Mouse (Mus musculus) embryonic facial prominence, embryonic 14.5 days (tissue): Measurements from ENCODE around the gene Kif22. TPM values are rescaled to one million over a fixed set of nuclear protein-coding genes. Genes with fewer than 3 reads are reported as not detected.

Experiments used
- microRNA-seq: library from miRNA; unstranded; fragments of <30 nt; microRNA quantifications from one replicate; pipeline ENCODE4, GENCODE M21; 2016; ENCODE audit warnings: borderline number of aligned reads
- polyA plus RNA-seq: library from polyadenylated mRNA; unstranded; fragments of >200 nt; fragmentation: Nextera tagmentation; extraction: Ambion mirVana; gene quantifications from 2 replicates; pipeline ENCODE4 v1.2.1, GENCODE M21; 2014

The Kif22 gene
- polyA plus RNA-seq, 1 experiment from 2014 or later = 74.9 TPM

Small RNA genes lying within 50 kb of the gene (microRNA-seq; reads per million reads assigned to microRNA genes)
- not detected for gene Gm44343

Other genes with a start within 250 kb of the Kif22 start
- gene Ppp4c, start 250.0 kb downstream of the Kif22 start, polyA plus RNA-seq = 214 and 256 TPM in 2 replicates
- 1.1 and 1.9 TPM in 2 replicates for gene Fam57b, start 244.8 kb downstream of the Kif22 start, polyA plus RNA-seq
- not detected in 2 replicates for gene 4930451I11Rik, start 210.8 kb downstream of the Kif22 start, polyA plus RNA-seq
- 1.7 and 2.0 TPM in 2 replicates for gene Doc2a, start 195.1 kb downstream of the Kif22 start, polyA plus RNA-seq
- gene Hirip3, start 180.5 kb downstream of the Kif22 start, polyA plus RNA-seq = 13.2 and 14.8 TPM in 2 replicates
- 75.0 and 86.1 TPM in 2 replicates for gene Ino80e, start 180.1 kb downstream of the Kif22 start, polyA plus RNA-seq
- gene Taok2, start 157.8 kb downstream of the Kif22 start, polyA plus RNA-seq = 29.1 and 31.9 TPM in 2 replicates
- 30.2 and 33.2 TPM in 2 replicates for gene Tmem219, start 119.6 kb downstream of the Kif22 start, polyA plus RNA-seq
- gene Kctd13, start 113.6 kb downstream of the Kif22 start, polyA plus RNA-seq = 13.7 and 16.8 TPM in 2 replicates
- gene Asphd1, start 92.9 kb downstream of the Kif22 start, polyA plus RNA-seq = 0.29 and 0.61 TPM in 2 replicates
- gene Sez6l2, start 91.9 kb downstream of the Kif22 start, polyA plus RNA-seq = 1.6 and 2.1 TPM in 2 replicates
- 88.0 and 98.2 TPM in 2 replicates for gene Cdipt, start 66.6 kb downstream of the Kif22 start, polyA plus RNA-seq
- gene Cdiptos, start 66.4 kb downstream of the Kif22 start, polyA plus RNA-seq = 1.3 and 1.8 TPM in 2 replicates
- 9.5 and 9.9 TPM in 2 replicates for gene Mvp, start 27.9 kb downstream of the Kif22 start, polyA plus RNA-seq
- gene Pagr1b, start 26.0 kb downstream of the Kif22 start, polyA plus RNA-seq = 0.39 TPM in 1 of 2 replicates, not detected in the other
- 12.8 and 30.5 TPM in 2 replicates for gene Pagr1a, start 25.1 kb downstream of the Kif22 start, polyA plus RNA-seq
- gene Gm42742, start 21.4 kb downstream of the Kif22 start, polyA plus RNA-seq = 53.5 and 66.6 TPM in 2 replicates
- gene Prrt2, start 21.3 kb downstream of the Kif22 start, polyA plus RNA-seq = 19.5 and 21.6 TPM in 2 replicates
- gene Maz, start 15.4 kb downstream of the Kif22 start, polyA plus RNA-seq = 57.3 TPM in 2 replicates
- not detected in 2 replicates for gene Zg16, start 44.9 kb upstream of the Kif22 start, polyA plus RNA-seq
- gene AI467606, start 48.9 kb upstream of the Kif22 start, polyA plus RNA-seq = 3.8 and 4.5 TPM in 2 replicates
- 4.8 and 6.8 TPM in 2 replicates for gene Qprt, start 79.8 kb upstream of the Kif22 start, polyA plus RNA-seq
- 0.32 and 0.34 TPM in 2 replicates for gene Spn, start 95.4 kb upstream of the Kif22 start, polyA plus RNA-seq
- 45.4 and 55.1 TPM in 2 replicates for gene Cd2bp2, start 153.6 kb upstream of the Kif22 start, polyA plus RNA-seq
- 25.0 and 27.1 TPM in 2 replicates for gene Tbc1d10b, start 166.0 kb upstream of the Kif22 start, polyA plus RNA-seq
- gene Mylpf, start 166.4 kb upstream of the Kif22 start, polyA plus RNA-seq = 1,018 and 1,489 TPM in 2 replicates
- 14.0 and 17.2 TPM in 2 replicates for gene Zfp553, start 190.6 kb upstream of the Kif22 start, polyA plus RNA-seq
- 12.5 and 15.9 TPM in 2 replicates for gene Sept1, start 190.7 kb upstream of the Kif22 start, polyA plus RNA-seq
- 53.4 and 54.0 TPM in 2 replicates for gene Zfp771, start 201.8 kb upstream of the Kif22 start, polyA plus RNA-seq
- 154 and 157 TPM in 2 replicates for gene Dctpp1, start 218.2 kb upstream of the Kif22 start, polyA plus RNA-seq
- 59.6 and 62.2 TPM in 2 replicates for gene Sephs2, start 231.6 kb upstream of the Kif22 start, polyA plus RNA-seq